Mouse (Mus musculus): ENCODE measurements around the gene Amz2.
A peak's percentile ranks its signal among the peaks of the same experiment; 100 is the strongest.

The Amz2 gene

GRCm38 (mm10) chr11:109425392-109426271, at the start of gene Amz2:
Gene Amz2, plus strand, starts transcription at chr11:109425946.
- DNase-seq = peak; percentile 100

GRCm38 (mm10) chr11:109376484-109377143, 49.1 kb upstream of the Amz2 start:
- peak; percentile 42 for DNase-seq

GRCm38 (mm10) chr11:109377477-109377876, 48.3 kb upstream of the Amz2 start:
- no peak for DNase-seq

- DNase-seq = no peak
Observed at GRCm38 (mm10) chr11:109378051-109378450, 47.7 kb upstream of the Amz2 start.

GRCm38 (mm10) chr11:109380662-109381061, 45.1 kb upstream of the Amz2 start:
- no peak for DNase-seq

GRCm38 (mm10) chr11:109385296-109385695, 40.5 kb upstream of the Amz2 start:
- DNase-seq = no peak

GRCm38 (mm10) chr11:109389046-109389445, 36.7 kb upstream of the Amz2 start:
- DNase-seq = no peak

- DNase-seq = no peak
Observed at GRCm38 (mm10) chr11:109391200-109391599, 34.5 kb upstream of the Amz2 start.

GRCm38 (mm10) chr11:109391760-109392159, 34.0 kb upstream of the Amz2 start:
- peak; percentile 22 for DNase-seq

GRCm38 (mm10) chr11:109392601-109393000, 33.1 kb upstream of the Amz2 start:
- no peak for DNase-seq

GRCm38 (mm10) chr11:109394758-109395157, 31.0 kb upstream of the Amz2 start:
- DNase-seq = no peak

- no peak for DNase-seq
Observed at GRCm38 (mm10) chr11:109395291-109395690, 30.5 kb upstream of the Amz2 start.

- DNase-seq = no peak
Observed at GRCm38 (mm10) chr11:109406431-109406830, 19.3 kb upstream of the Amz2 start.

- no peak for DNase-seq
Observed at GRCm38 (mm10) chr11:109410197-109410980, 15.4 kb upstream of the Amz2 start.

GRCm38 (mm10) chr11:109413617-109414016, 12.1 kb upstream of the Amz2 start, which contains the start of gene 9930022D16Rik:
Gene 9930022D16Rik, plus strand, starts transcription at chr11:109413917.
- no peak for DNase-seq

GRCm38 (mm10) chr11:109414802-109415201, 10.9 kb upstream of the Amz2 start:
- no peak for DNase-seq

GRCm38 (mm10) chr11:109416709-109417420, 8.9 kb upstream of the Amz2 start:
- DNase-seq = no peak

GRCm38 (mm10) chr11:109417472-109418040, 8.2 kb upstream of the Amz2 start:
- DNase-seq = no peak

- no peak for DNase-seq
Observed at GRCm38 (mm10) chr11:109419461-109419860, 6.3 kb upstream of the Amz2 start.

GRCm38 (mm10) chr11:109419961-109420566, 5.7 kb upstream of the Amz2 start:
- DNase-seq = no peak

- DNase-seq = no peak
Observed at GRCm38 (mm10) chr11:109420567-109420962, 5.2 kb upstream of the Amz2 start.

- no peak for DNase-seq
Observed at GRCm38 (mm10) chr11:109421205-109421604, 4.5 kb upstream of the Amz2 start.
